In the genomic region with DNA sequence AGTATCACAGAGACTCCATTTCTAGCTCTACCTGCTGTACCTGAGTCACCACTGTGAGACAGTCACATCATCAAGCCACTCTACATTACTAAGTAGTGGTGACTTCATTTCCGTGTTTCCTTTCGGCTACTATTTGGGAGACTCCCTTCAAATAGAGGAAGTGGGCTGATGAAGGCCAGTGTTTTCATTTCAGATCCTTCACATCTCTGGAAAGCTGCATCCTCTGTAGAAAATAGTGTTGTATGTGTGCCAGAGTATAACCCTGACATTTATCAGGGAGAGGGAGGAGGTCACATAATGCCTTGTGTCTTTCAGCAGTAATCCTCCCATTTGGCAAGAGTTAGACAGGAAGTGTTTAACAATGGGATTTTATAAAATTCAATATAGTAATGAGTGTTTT, we compare ENCODE assay signal across 15 mouse cellular contexts.
DNase-seq lines count a peak whose midpoint lies in the region; ATAC-seq and TF ChIP-seq lines count a peak whose summit lies in the region.
"Had no signal": no experiment of that assay in that cellular context is flagged by ENCODE, and none has a peak within 500 bp of the region (broad histone marks: within the 10 kb centered on the region; RNA-seq: fewer than 3 reads in every experiment).

No protein-coding gene starts in this region.

- H3K36me3 ChIP-seq in lung, embryonic 15.5 days, result 0 out of 2 replicates have a peak, but pooled peaks cover 4% of the 10 kb centered on the region

- 59% methylated on average over 2 of the region's 2 CpGs for WGBS in lung, embryonic 15.5 days
- 37% methylated on average over 2 of the region's 2 CpGs for WGBS in lung, adult 2 months

- no peaks in the 10 kb centered on the region for H3K27me3 ChIP-seq in lung, embryonic 15.5 days
- H3K27me3 ChIP-seq: embryonic facial prominence, embryonic 13.5 days; neural tube, embryonic 15.5 days had no signal

- no peak overlapping the region for H3K4me3 ChIP-seq in lung, embryonic 15.5 days
- no peak overlapping the region for H3K4me3 ChIP-seq in lung, adult 2 months (replicated peaks; ENCODE audit: extremely low read depth, low read depth, low read length)
- H3K4me3 ChIP-seq: embryonic facial prominence, embryonic 13.5 days; neural tube, embryonic 15.5 days had no signal

- no peak overlapping the region for H3K27ac ChIP-seq in lung, embryonic 15.5 days
- H3K27ac ChIP-seq: embryonic facial prominence, embryonic 13.5 days; neural tube, embryonic 15.5 days had no signal

- TF ChIP-seq CTCF in lung, adult 2 months (IDR thresholded peaks at IDR 0.05; ENCODE audit: insufficient read depth, low read length), result no peak

- no peak overlapping the region for H3K9ac ChIP-seq in lung, embryonic 15.5 days
- H3K9ac ChIP-seq: embryonic facial prominence, embryonic 13.5 days; neural tube, embryonic 15.5 days had no signal

- ATAC-seq in lung, embryonic 15.5 days (ENCODE audit: borderline replicate concordance, extremely low read depth, low FRiP score, low TSS enrichment), result peak; percentile 46; the same call in 1 of the 2 replicates
- ATAC-seq: activated CD4-positive, CD25-positive, alpha-beta regulatory T cell, adult 4 months had no signal

- TF ChIP-seq POLR2A in lung, adult 2 months (IDR thresholded peaks at IDR 0.05; ENCODE audit: borderline replicate concordance, extremely low read depth, low read depth, low read length), result no peak

- peak; percentile 36 for DNase-seq in adrenal gland, postnatal 14 days
- no peak for DNase-seq in adrenal gland, postnatal 4 days (ENCODE audit: low spot score in 2 of 2)
- peak; percentile 29 for DNase-seq in kidney, adult 11 months
- DNase-seq in kidney, postnatal 10 days, result no peak
- DNase-seq in lung, adult 2 months, result no peak
- peak; percentile 56 for DNase-seq in lung, postnatal 36 days
- DNase-seq in yolk sac, embryonic 10.5 days (ENCODE audit: low spot score), result no peak
- DNase-seq: cerebellum, adult 8-10 months; left cerebral cortex, postnatal 4 days; right cerebral cortex, postnatal 4 days had no signal

- no peaks in the 10 kb centered on the region for H3K9me3 ChIP-seq in lung, embryonic 15.5 days
- H3K9me3 ChIP-seq: embryonic facial prominence, embryonic 13.5 days; neural tube, embryonic 15.5 days had no signal

- H3K4me1 ChIP-seq in lung, embryonic 15.5 days, result no peaks in the 10 kb centered on the region; the same call in 1 of the 2 replicates
- H3K4me1 ChIP-seq in lung, adult 2 months (ENCODE audit: control insufficient read depth, insufficient read depth, low read length), result peaks cover 36% of the 10 kb centered on the region
- H3K4me1 ChIP-seq: embryonic facial prominence, embryonic 13.5 days had no signal

- H3K4me2 ChIP-seq in lung, embryonic 15.5 days, result no peak overlapping the region
- H3K4me2 ChIP-seq: embryonic facial prominence, embryonic 13.5 days; midbrain, embryonic 11.5 days; neural tube, embryonic 15.5 days had no signal

Comparison
In these comparisons a context has a peak if more than half of its experiments do, and no peak if none do; other contexts are left out.
1. DNase-seq: peak in adrenal gland, postnatal 14 days (single experiment), kidney, adult 11 months (single experiment) and lung, postnatal 36 days (single experiment); none in adrenal gland, postnatal 4 days (0 of 2), kidney, postnatal 10 days (single experiment), lung, adult 2 months (single experiment) and yolk sac, embryonic 10.5 days (single experiment).